Mouse (Mus musculus) heart, adult 2 months (tissue): ENCODE measurements around the gene Itprid1. TPM values are rescaled to one million over a fixed set of nuclear protein-coding genes. Genes with fewer than 3 reads are reported as not detected.

ENCODE experiments used
- DNase-seq, 2 experiments: peaks; one replicate each; pipeline ENCODE4 v3.0.0; 2021
- H3K27ac ChIP-seq: fragments of 200-600 bp; 2 replicates; pipeline ENCODE4 v1.8.1; 2022
- H3K27me3 ChIP-seq: fragments of 200-500 bp; 2 replicates; pipeline ENCODE4 v1.6.1; 2012; ENCODE audit warnings: mild to moderate bottlenecking, low read length, inconsistent platforms, mixed read lengths; ENCODE audit not compliant: control insufficient read depth, insufficient read depth
- H3K36me3 ChIP-seq: fragments of 200-500 bp; 2 replicates; pipeline ENCODE4 v1.6.1; 2012; ENCODE audit warnings: low read length, inconsistent platforms; ENCODE audit not compliant: control insufficient read depth, insufficient read depth
- H3K4me1 ChIP-seq: fragments of 200-500 bp; 2 replicates; pipeline ENCODE4 v1.6.1; 2011; ENCODE audit warnings: low read length; ENCODE audit not compliant: control insufficient read depth, insufficient read depth
- H3K4me3 ChIP-seq: fragments of 200-600 bp; 2 replicates; pipeline ENCODE4 v1.8.1; 2022
- H3K79me2 ChIP-seq: fragments of 200-500 bp; replicated peaks from 2 replicates; pipeline ENCODE4 v1.6.1; 2012; ENCODE audit warnings: mild to moderate bottlenecking, inconsistent platforms, low read length, moderate library complexity, mixed read lengths; ENCODE audit not compliant: control insufficient read depth, insufficient read depth
- H3K9ac ChIP-seq: fragments of 200-500 bp; 2 replicates; pipeline ENCODE4 v1.6.1; 2012; ENCODE audit warnings: low read depth, mild to moderate bottlenecking, control low read depth, inconsistent platforms, low read length, mixed read lengths
- CTCF ChIP-seq: fragments of 200-600 bp; IDR thresholded peaks from 2 replicates; pipeline ENCODE4 v1.8.1; 2022; ENCODE audit warnings: antibody characterized with exemption, mild to moderate bottlenecking, moderate library complexity
- EP300 ChIP-seq: fragments of 200-500 bp; IDR thresholded peaks from 2 replicates; pipeline ENCODE4 v1.6.1; 2011; ENCODE audit warnings: low read depth, low read length, control low read depth; ENCODE audit not compliant: insufficient read depth
- POLR2A ChIP-seq: fragments of 200-500 bp; IDR thresholded peaks from 2 replicates; pipeline ENCODE4 v1.6.1; 2011; ENCODE audit warnings: mild to moderate bottlenecking, low read depth, low read length, control low read depth; ENCODE audit not compliant: insufficient read depth
- WGBS: fragments of 180-500 bp; shearing (Covaris S2); methylation state at CpG from one replicate; pipeline ENCODE4 v1.1.7; 2018; 5-methylcytosine and 5-hydroxymethylcytosine counted together
- intact Hi-C: fragments of 180-260 bp; cut with DNase I; formaldehyde crosslinking; loops from one replicate; pipeline ENCODE4 v1.15.1; 2025
- polyA plus RNA-seq: library from polyadenylated mRNA; depleted of rRNA; stranded (reverse); fragments of >200 nt; gene quantifications from 2 replicates; pipeline ENCODE4 v1.2.3, GENCODE M21; 2012
- total RNA-seq, 2 experiments: library from RNA; stranded (reverse); gene quantifications; 2 replicates each; pipeline ENCODE4 v1.2.3; 2021

Itprid1 gene
- total and polyA plus RNA-seq, 3 experiments: 0.43 TPM; not detected in 2

GRCm38 (mm10) chr6:55919206-55919605 is 82.5 kb downstream of the Itprid1 start:
- Histone ChIP-seq H3K9ac (no peak overlapping the region), H3K27me3 (no peaks in the 10 kb centered on the region), H3K4me1 (no peaks in the 10 kb centered on the region), H3K27ac (no peak overlapping the region), H3K4me3 (no peak overlapping the region), H3K79me2 (no peaks in the 10 kb centered on the region), H3K36me3 (no peaks in the 10 kb centered on the region)
- WGBS: 79% methylated on average over 5 of the region's 5 CpGs
- DNase-seq: no peak
- intact Hi-C loops: no loop called here
- TF ChIP-seq EP300: no peak
- no peak for TF ChIP-seq POLR2A
- no peak for TF ChIP-seq CTCF

GRCm38 (mm10) chr6:55920282-55920720 is 83.6 kb downstream of the Itprid1 start:
- TF ChIP-seq POLR2A (no peak), EP300 (no peak), CTCF (no peak)
- DNase-seq: no peak
- Histone ChIP-seq H3K4me3 (no peak overlapping the region), H3K4me1 (no peaks in the 10 kb centered on the region), H3K79me2 (no peaks in the 10 kb centered on the region), H3K27ac (no peak overlapping the region), H3K27me3 (no peaks in the 10 kb centered on the region), H3K9ac (no peak overlapping the region), H3K36me3 (no peaks in the 10 kb centered on the region)
- intact Hi-C loops: no loop called here
- WGBS: 83% methylated on average over 3 of the region's 3 CpGs

- Histone ChIP-seq H3K27ac (no peak overlapping the region), H3K36me3 (no peaks in the 10 kb centered on the region), H3K9ac (no peak overlapping the region), H3K27me3 (no peaks in the 10 kb centered on the region), H3K79me2 (no peaks in the 10 kb centered on the region), H3K4me3 (no peak overlapping the region), H3K4me1 (no peaks in the 10 kb centered on the region)
- 59% methylated on average over 4 of the region's 4 CpGs for WGBS
- no peak for DNase-seq
- TF ChIP-seq CTCF: no peak
- TF ChIP-seq EP300: no peak
- TF ChIP-seq POLR2A: no peak
- intact Hi-C loops: no loop called here
Measured at GRCm38 (mm10) chr6:55920866-55921630, 84.4 kb downstream of the Itprid1 start.

GRCm38 (mm10) chr6:55944709-55945108 is 108.0 kb downstream of the Itprid1 start:
- no peak for DNase-seq
- intact Hi-C loops: no loop called here
- H3K79me2 ChIP-seq: no peaks in the 10 kb centered on the region
- no peak overlapping the region for H3K27ac ChIP-seq
- WGBS: 75% methylated on average over 1 of the region's 1 CpGs
- H3K9ac ChIP-seq: no peak overlapping the region
- no peaks in the 10 kb centered on the region for H3K36me3 ChIP-seq
- no peaks in the 10 kb centered on the region for H3K27me3 ChIP-seq
- H3K4me1 ChIP-seq: no peaks in the 10 kb centered on the region
- no peak for TF ChIP-seq EP300
- no peak for TF ChIP-seq POLR2A
- TF ChIP-seq CTCF: no peak
- H3K4me3 ChIP-seq: no peak overlapping the region

GRCm38 (mm10) chr6:55950345-55951110 is 113.8 kb downstream of the Itprid1 start:
- Histone ChIP-seq H3K9ac (no peak overlapping the region), H3K27me3 (no peaks in the 10 kb centered on the region), H3K4me1 (no peaks in the 10 kb centered on the region), H3K79me2 (no peaks in the 10 kb centered on the region), H3K36me3 (no peaks in the 10 kb centered on the region), H3K27ac (no peak overlapping the region), H3K4me3 (no peak overlapping the region)
- 66% methylated on average over 8 of the region's 8 CpGs for WGBS
- TF ChIP-seq EP300: 0 out of 2 replicates have a peak, but pooled peaks have one; percentile 23
- TF ChIP-seq CTCF: peak; percentile 95
- no peak for TF ChIP-seq POLR2A
- DNase-seq: peak; percentile 15 to 37
- intact Hi-C loops: loop anchor here (1.0 to 10.0 kb wide), 3 partner anchors 236 to 558 kb away; no protein-coding TSS in a partner anchor

- H3K9ac ChIP-seq: no peak overlapping the region
- H3K36me3 ChIP-seq: no peaks in the 10 kb centered on the region
- H3K79me2 ChIP-seq: no peaks in the 10 kb centered on the region
- H3K27me3 ChIP-seq: no peaks in the 10 kb centered on the region
- DNase-seq: no peak
- intact Hi-C loops: loop anchor here (1.0 kb wide), 1 partner anchor 76 kb away; no protein-coding TSS in a partner anchor
- H3K4me3 ChIP-seq: no peak overlapping the region
- H3K27ac ChIP-seq: no peak overlapping the region
- H3K4me1 ChIP-seq: no peaks in the 10 kb centered on the region
- TF ChIP-seq EP300 (no peak), POLR2A (no peak), CTCF (peak; percentile 60)
Measured at GRCm38 (mm10) chr6:55972998-55973397, 136.3 kb downstream of the Itprid1 start.
